Mouse (Mus musculus): Measurements from ENCODE around the gene Cd244a. TPM values are rescaled to one million over a fixed set of nuclear protein-coding genes. Genes with fewer than 3 reads are reported as not detected.
A peak's percentile ranks its signal among the peaks of the same experiment; 100 is the strongest.

The Cd244a gene
- polyA plus RNA-seq (2012; rRNA removed), result 1.8 and 1.9 TPM in 2 replicates

- Histone ChIP-seq H3K36me3 (ENCODE audit: control insufficient read depth, insufficient read depth, low read length) (no peaks in the 10 kb centered on the region), H3K4me1 (replicated peaks; ENCODE audit: control insufficient read depth, insufficient read depth, low read length) (peaks cover 19% of the 10 kb centered on the region), H3K4me3 (ENCODE audit: control insufficient read depth, insufficient read depth, low read length) (no peak within 1 kb of the TSS), H3K27ac (ENCODE audit: control insufficient read depth, insufficient read depth, low read length) (peak within 1 kb of the TSS; percentile 33; the same call in 1 of the 2 replicates), H3K27me3 (ENCODE audit: control insufficient read depth, insufficient read depth, low read length) (no peaks in the 10 kb centered on the region)
- no peak for DNase-seq
- TF ChIP-seq CTCF (IDR thresholded peaks at IDR 0.05; ENCODE audit: borderline replicate concordance, control insufficient read depth, extremely low read depth, insufficient read depth, low read length, poor library complexity), result no peak
- TF ChIP-seq POLR2A (IDR thresholded peaks at IDR 0.05; ENCODE audit: control insufficient read depth, extremely low read depth, insufficient read depth, low read length, poor library complexity), result no peak
- 11% methylated on average over 4 of the region's 4 CpGs for WGBS
Observed at GRCm38 (mm10) chr1:171558898-171559297, at the start of gene Cd244a. Gene Cd244a (plus strand): TSS chr1:171559193.

- Histone ChIP-seq H3K36me3 (ENCODE audit: control insufficient read depth, insufficient read depth, low read length) (no peaks in the 10 kb centered on the region), H3K27ac (ENCODE audit: control insufficient read depth, insufficient read depth, low read length) (no peak overlapping the region), H3K4me1 (replicated peaks; ENCODE audit: control insufficient read depth, insufficient read depth, low read length) (no peaks in the 10 kb centered on the region; the same call in 1 of the 2 replicates), H3K4me3 (ENCODE audit: control insufficient read depth, insufficient read depth, low read length) (no peak overlapping the region), H3K27me3 (ENCODE audit: control insufficient read depth, insufficient read depth, low read length) (no peaks in the 10 kb centered on the region)
- WGBS, result 91% methylated on average over 2 of the region's 2 CpGs
- TF ChIP-seq POLR2A (IDR thresholded peaks at IDR 0.05; ENCODE audit: control insufficient read depth, extremely low read depth, insufficient read depth, low read length, poor library complexity), result no peak
- no peak for DNase-seq
Observed at GRCm38 (mm10) chr1:171513234-171513633, 45.8 kb upstream of the Cd244a start.

- Histone ChIP-seq H3K4me3 (ENCODE audit: control insufficient read depth, insufficient read depth, low read length) (no peak overlapping the region), H3K4me1 (replicated peaks; ENCODE audit: control insufficient read depth, insufficient read depth, low read length) (no peaks in the 10 kb centered on the region; the same call in 1 of the 2 replicates), H3K36me3 (ENCODE audit: control insufficient read depth, insufficient read depth, low read length) (no peaks in the 10 kb centered on the region), H3K27me3 (ENCODE audit: control insufficient read depth, insufficient read depth, low read length) (no peaks in the 10 kb centered on the region), H3K27ac (ENCODE audit: control insufficient read depth, insufficient read depth, low read length) (no peak overlapping the region)
- DNase-seq, result no peak
- 100% methylated on average over 1 of the region's 1 CpGs for WGBS
- TF ChIP-seq CTCF (IDR thresholded peaks at IDR 0.05; ENCODE audit: borderline replicate concordance, control insufficient read depth, extremely low read depth, insufficient read depth, low read length, poor library complexity), result no peak
- no peak for TF ChIP-seq POLR2A (IDR thresholded peaks at IDR 0.05; ENCODE audit: control insufficient read depth, extremely low read depth, insufficient read depth, low read length, poor library complexity)
Observed at GRCm38 (mm10) chr1:171513760-171514159, 45.2 kb upstream of the Cd244a start.

- no peaks in the 10 kb centered on the region for H3K36me3 ChIP-seq (ENCODE audit: control insufficient read depth, insufficient read depth, low read length)
- TF ChIP-seq POLR2A (IDR thresholded peaks at IDR 0.05; ENCODE audit: control insufficient read depth, extremely low read depth, insufficient read depth, low read length, poor library complexity), result no peak
- TF ChIP-seq CTCF (IDR thresholded peaks at IDR 0.05; ENCODE audit: borderline replicate concordance, control insufficient read depth, extremely low read depth, insufficient read depth, low read length, poor library complexity), result no peak
- no peak overlapping the region for H3K4me3 ChIP-seq (ENCODE audit: control insufficient read depth, insufficient read depth, low read length)
- WGBS, result 24% methylated on average over 1 of the region's 1 CpGs
- DNase-seq, result peak; percentile 32
- no peaks in the 10 kb centered on the region for H3K27me3 ChIP-seq (ENCODE audit: control insufficient read depth, insufficient read depth, low read length)
- H3K27ac ChIP-seq (ENCODE audit: control insufficient read depth, insufficient read depth, low read length), result no peak overlapping the region
- no peaks in the 10 kb centered on the region; the same call in 1 of the 2 replicates for H3K4me1 ChIP-seq (replicated peaks; ENCODE audit: control insufficient read depth, insufficient read depth, low read length)
Observed at GRCm38 (mm10) chr1:171515039-171515438, 44.0 kb upstream of the Cd244a start.

GRCm38 (mm10) chr1:171515557-171515956 lies 43.4 kb upstream of the Cd244a start:
- no peaks in the 10 kb centered on the region for H3K36me3 ChIP-seq (ENCODE audit: control insufficient read depth, insufficient read depth, low read length)
- WGBS, result 95% methylated on average over 4 of the region's 4 CpGs
- no peak overlapping the region for H3K4me3 ChIP-seq (ENCODE audit: control insufficient read depth, insufficient read depth, low read length)
- H3K27ac ChIP-seq (ENCODE audit: control insufficient read depth, insufficient read depth, low read length), result no peak overlapping the region
- H3K27me3 ChIP-seq (ENCODE audit: control insufficient read depth, insufficient read depth, low read length), result no peaks in the 10 kb centered on the region
- H3K4me1 ChIP-seq (replicated peaks; ENCODE audit: control insufficient read depth, insufficient read depth, low read length), result no peaks in the 10 kb centered on the region; the same call in 1 of the 2 replicates
- TF ChIP-seq POLR2A (IDR thresholded peaks at IDR 0.05; ENCODE audit: control insufficient read depth, extremely low read depth, insufficient read depth, low read length, poor library complexity) (no peak), CTCF (IDR thresholded peaks at IDR 0.05; ENCODE audit: borderline replicate concordance, control insufficient read depth, extremely low read depth, insufficient read depth, low read length, poor library complexity) (no peak)
- no peak for DNase-seq

GRCm38 (mm10) chr1:171531367-171531766 lies 27.6 kb upstream of the Cd244a start:
- H3K27ac ChIP-seq (ENCODE audit: control insufficient read depth, insufficient read depth, low read length), result no peak overlapping the region
- H3K4me3 ChIP-seq (ENCODE audit: control insufficient read depth, insufficient read depth, low read length), result no peak overlapping the region
- DNase-seq, result no peak
- no peaks in the 10 kb centered on the region for H3K27me3 ChIP-seq (ENCODE audit: control insufficient read depth, insufficient read depth, low read length)
- H3K4me1 ChIP-seq (replicated peaks; ENCODE audit: control insufficient read depth, insufficient read depth, low read length), result no peaks in the 10 kb centered on the region
- no peaks in the 10 kb centered on the region for H3K36me3 ChIP-seq (ENCODE audit: control insufficient read depth, insufficient read depth, low read length)
- TF ChIP-seq POLR2A (IDR thresholded peaks at IDR 0.05; ENCODE audit: control insufficient read depth, extremely low read depth, insufficient read depth, low read length, poor library complexity), result no peak
- no peak for TF ChIP-seq CTCF (IDR thresholded peaks at IDR 0.05; ENCODE audit: borderline replicate concordance, control insufficient read depth, extremely low read depth, insufficient read depth, low read length, poor library complexity)
- 96% methylated on average over 4 of the region's 4 CpGs for WGBS

GRCm38 (mm10) chr1:171532830-171533229 lies 26.2 kb upstream of the Cd244a start:
- TF ChIP-seq POLR2A (IDR thresholded peaks at IDR 0.05; ENCODE audit: control insufficient read depth, extremely low read depth, insufficient read depth, low read length, poor library complexity), result no peak
- no peak for TF ChIP-seq CTCF (IDR thresholded peaks at IDR 0.05; ENCODE audit: borderline replicate concordance, control insufficient read depth, extremely low read depth, insufficient read depth, low read length, poor library complexity)
- Histone ChIP-seq H3K27ac (ENCODE audit: control insufficient read depth, insufficient read depth, low read length) (no peak overlapping the region), H3K4me3 (ENCODE audit: control insufficient read depth, insufficient read depth, low read length) (no peak overlapping the region), H3K36me3 (ENCODE audit: control insufficient read depth, insufficient read depth, low read length) (no peaks in the 10 kb centered on the region), H3K27me3 (ENCODE audit: control insufficient read depth, insufficient read depth, low read length) (no peaks in the 10 kb centered on the region), H3K4me1 (replicated peaks; ENCODE audit: control insufficient read depth, insufficient read depth, low read length) (no peaks in the 10 kb centered on the region)
- DNase-seq, result peak; percentile 10
- WGBS, result 73% methylated on average over 2 of the region's 2 CpGs
